15 mouse cellular contexts compared by ENCODE assay signal in genomic region chr12:84204662-84205061, GRCm38 (mm10). TPM values are rescaled to one million over a fixed set of nuclear protein-coding genes. Genes with fewer than 3 reads are reported as not detected.
A peak's percentile ranks its signal among the peaks of the same experiment; 100 is the strongest.
DNase-seq lines count a peak whose midpoint lies in the region; ATAC-seq and TF ChIP-seq lines count a peak whose summit lies in the region.
"Had no signal": no experiment of that assay in that cellular context is flagged by ENCODE, and none has a peak within 500 bp of the region (broad histone marks: within the 10 kb centered on the region; RNA-seq: fewer than 3 reads in every experiment).

No protein-coding gene starts in this region.

- no peaks in the 10 kb centered on the region for H3K36me3 ChIP-seq in limb, embryonic 13.5 days
- no peaks in the 10 kb centered on the region; the same call in 1 of the 2 replicates for H3K36me3 ChIP-seq in limb, embryonic 10.5 days
- H3K36me3 ChIP-seq in MEL (ENCODE audit: control insufficient read depth in 1 of 2, insufficient read depth in 2 of 2, low read length in 2 of 2), result peaks cover 0 to 51% of the 10 kb centered on the region in 2 experiments; a peak in 2 of 4 replicates
- no peaks in the 10 kb centered on the region; the same call in 1 of the 2 replicates for H3K36me3 ChIP-seq in liver, embryonic 15.5 days (replicated peaks)
- H3K36me3 ChIP-seq: midbrain, embryonic 13.5 days; neural tube, embryonic 12.5 days had no signal

- no peak overlapping the region for H3K27ac ChIP-seq in limb, embryonic 13.5 days
- H3K27ac ChIP-seq in limb, embryonic 10.5 days, result no peak overlapping the region
- peak overlapping the region; percentile 90 for H3K27ac ChIP-seq in MEL (ENCODE audit: control insufficient read depth, low read depth, low read length)
- peak overlapping the region; percentile 99 for H3K27ac ChIP-seq in liver, embryonic 15.5 days (replicated peaks)
- no peak overlapping the region for H3K27ac ChIP-seq in layer of hippocampus, adult 2 months
- H3K27ac ChIP-seq: midbrain, embryonic 13.5 days; neural tube, embryonic 12.5 days had no signal

- no peak overlapping the region for H3K9ac ChIP-seq in limb, embryonic 13.5 days
- no peak overlapping the region for H3K9ac ChIP-seq in MEL (ENCODE audit: control insufficient read depth, low read depth, low read length, poor library complexity, severe bottlenecking)
- H3K9ac ChIP-seq in liver, embryonic 15.5 days, result peak overlapping the region; percentile 71
- H3K9ac ChIP-seq: forebrain, postnatal 0 days; midbrain, embryonic 13.5 days; neural tube, embryonic 12.5 days had no signal

- no peak overlapping the region for H3K4me2 ChIP-seq in limb, embryonic 13.5 days (replicated peaks)
- H3K4me2 ChIP-seq in liver, embryonic 15.5 days, result peak overlapping the region; percentile 76
- H3K4me2 ChIP-seq: lung, embryonic 14.5 days; midbrain, embryonic 13.5 days; neural tube, embryonic 12.5 days had no signal

- no peak overlapping the region for H3K4me3 ChIP-seq in limb, embryonic 13.5 days
- no peak overlapping the region for H3K4me3 ChIP-seq in limb, embryonic 10.5 days
- H3K4me3 ChIP-seq in MEL (ENCODE audit: control insufficient read depth in 1 of 2, insufficient read depth in 1 of 2, low read depth in 2 of 2, low read length in 2 of 2), result no peak overlapping the region
- peak overlapping the region; percentile 48 for H3K4me3 ChIP-seq in liver, embryonic 15.5 days (replicated peaks)
- H3K4me3 ChIP-seq in layer of hippocampus, adult 2 months, result no peak overlapping the region
- H3K4me3 ChIP-seq: midbrain, embryonic 13.5 days; neural tube, embryonic 12.5 days had no signal

- TF ChIP-seq EP300 in MEL (IDR thresholded peaks at IDR 0.05; ENCODE audit: low read depth in 1 of 2, low read length in 2 of 2), result no peak

- no peaks in the 10 kb centered on the region for H3K27me3 ChIP-seq in limb, embryonic 13.5 days
- H3K27me3 ChIP-seq in limb, embryonic 10.5 days (ENCODE audit: low read depth, poor library complexity, severe bottlenecking), result no peaks in the 10 kb centered on the region
- H3K27me3 ChIP-seq in MEL (ENCODE audit: control insufficient read depth in 1 of 2, insufficient read depth in 2 of 2, low read length in 2 of 2), result no peaks in the 10 kb centered on the region
- H3K27me3 ChIP-seq in liver, embryonic 15.5 days, result no peaks in the 10 kb centered on the region
- H3K27me3 ChIP-seq: midbrain, embryonic 13.5 days; neural tube, embryonic 12.5 days had no signal

- no peak for TF ChIP-seq POLR2A in MEL (IDR thresholded peaks at IDR 0.05; ENCODE audit: control insufficient read depth in 1 of 2, insufficient read depth in 1 of 2, low read depth in 1 of 2, low read length in 2 of 2, poor library complexity in 1 of 2)

- TF ChIP-seq RAD21 in MEL (IDR thresholded peaks at IDR 0.05; ENCODE audit: low read depth, low read length), result no peak

- intact Hi-C loops in left cerebral cortex, postnatal 36 days (cut with DNase I), result no loop called here

- no peaks in the 10 kb centered on the region for H3K9me3 ChIP-seq in limb, embryonic 13.5 days
- no peaks in the 10 kb centered on the region for H3K9me3 ChIP-seq in limb, embryonic 10.5 days (replicated peaks)
- H3K9me3 ChIP-seq in MEL (replicated peaks; ENCODE audit: insufficient read depth, low read length), result no peaks in the 10 kb centered on the region
- H3K9me3 ChIP-seq in liver, embryonic 15.5 days (replicated peaks), result no peaks in the 10 kb centered on the region
- H3K9me3 ChIP-seq: midbrain, embryonic 13.5 days; neural tube, embryonic 12.5 days had no signal

- WGBS in limb, embryonic 13.5 days, result 92% methylated on average over 8 of the region's 8 CpGs
- WGBS in limb, embryonic 10.5 days, result 94% methylated on average over 8 of the region's 8 CpGs
- 19% methylated on average over 8 of the region's 8 CpGs for WGBS in liver, embryonic 15.5 days (ENCODE audit: insufficient replicate concordance)

- peaks cover 53% of the 10 kb centered on the region for H3K79me2 ChIP-seq in MEL (ENCODE audit: control insufficient read depth, insufficient read depth, low read length, poor library complexity)

- 0 out of 2 replicates have a peak, but pooled peaks have one; percentile 42 for ATAC-seq in limb, embryonic 13.5 days (ENCODE audit: low FRiP score, low read depth)
- peak; percentile 87 for ATAC-seq in liver, embryonic 15.5 days (ENCODE audit: insufficient read depth)
- ATAC-seq: forebrain, postnatal 0 days; midbrain, embryonic 13.5 days had no signal

- no peak for DNase-seq in limb, embryonic 10.5 days (ENCODE audit: low spot score)
- no peak for DNase-seq in MEL (ENCODE audit: low read depth, low spot score)
- DNase-seq in c-Kit-negative CD71-positive TER-119-positive erythroid progenitor cells, embryonic 14.5 days (ENCODE audit: low read depth, low spot score), result peak; percentile 71
- DNase-seq in left cerebral cortex, postnatal 36 days (ENCODE audit: low spot score in 2 of 2), result no peak
- no peak for DNase-seq in layer of hippocampus, adult 2 months (ENCODE audit: low spot score in 2 of 2)
- DNase-seq: adrenal gland, adult 8-10 months; cerebellum, postnatal 36 days; forebrain, postnatal 0 days; kidney, postnatal 4 days; lung, embryonic 14.5 days; right cerebral cortex, adult 18-20 months had no signal

- TF ChIP-seq CTCF in MEL (IDR thresholded peaks at IDR 0.05 in 2 of 3, conservative IDR thresholded peaks at IDR 0.05 in 1 of 3; ENCODE audit: control insufficient read depth in 1 of 3, insufficient read depth in 1 of 3, low read depth in 2 of 3, low read length in 3 of 3, poor library complexity in 1 of 3, severe bottlenecking in 1 of 3), result no peak
- TF ChIP-seq CTCF in layer of hippocampus, adult 2 months (conservative IDR thresholded peaks at IDR 0.05), result no peak

- peaks cover 61% of the 10 kb centered on the region for H3K4me1 ChIP-seq in limb, embryonic 13.5 days
- peaks cover 33% of the 10 kb centered on the region for H3K4me1 ChIP-seq in limb, embryonic 10.5 days
- peaks cover 36 to 53% of the 10 kb centered on the region in 2 experiments for H3K4me1 ChIP-seq in MEL (ENCODE audit: control insufficient read depth in 1 of 2, insufficient read depth in 2 of 2, low read length in 2 of 2)
- H3K4me1 ChIP-seq in liver, embryonic 15.5 days (replicated peaks), result peaks cover 99% of the 10 kb centered on the region

TF ChIP-seq in MEL, 35 proteins besides CTCF, POLR2A, EP300 and RAD21:
- no peak for TF ChIP-seq TCF12 (IDR thresholded peaks at IDR 0.05; ENCODE audit: low read depth, low read length)
- TF ChIP-seq NELFE (IDR thresholded peaks at IDR 0.05; ENCODE audit: low read depth, low read length), result no peak
- TF ChIP-seq MAX (IDR thresholded peaks at IDR 0.05; ENCODE audit: low read length), result no peak
- no peak for TF ChIP-seq GATA1 (IDR thresholded peaks at IDR 0.05; ENCODE audit: low read depth, low read length)
- no peak for TF ChIP-seq MEF2A (IDR thresholded peaks at IDR 0.05; ENCODE audit: extremely low read depth, insufficient replicate concordance, low read depth, low read length, poor library complexity, severe bottlenecking)
- TF ChIP-seq BHLHE40 (IDR thresholded peaks at IDR 0.05; ENCODE audit: borderline replicate concordance, low read depth, low read length), result no peak
- no peak for TF ChIP-seq HCFC1 (IDR thresholded peaks at IDR 0.05; ENCODE audit: low read depth, low read length)
- TF ChIP-seq SIN3A (IDR thresholded peaks at IDR 0.05; ENCODE audit: low read length), result no peak
- no peak for TF ChIP-seq MAFK (IDR thresholded peaks at IDR 0.05; ENCODE audit: borderline replicate concordance, low read depth, low read length)
- TF ChIP-seq MYB (IDR thresholded peaks at IDR 0.05; ENCODE audit: low read depth, low read length), result no peak
- no peak for TF ChIP-seq CHD2 (IDR thresholded peaks at IDR 0.05; ENCODE audit: low read length)

RNA-seq across cellular contexts. Expression of gene Elmsan1, which starts 14.0 kb away (rescaled TPM):
- polyA plus RNA-seq in limb, embryonic 13.5 days (2015; fragmentation: Nextera tagmentation; extraction: Ambion mirVana), result 8.9 and 9.9 TPM in 2 replicates
- polyA plus RNA-seq in limb, embryonic 10.5 days (2016; fragmentation: Nextera tagmentation; extraction: Ambion mirVana), result 9.2 and 10.7 TPM in 2 replicates
- 7.7 TPM in 2 replicates for total RNA-seq in MEL (2012; rRNA removed)
- 10 to 100 TPM in 1 of 2 experiments, not detected in 1; 25.3 TPM for polyA plus RNA-seq in MEL (2012; ENCODE audit: insufficient read depth in 1 of 2, insufficient read length in 2 of 2, low read depth in 1 of 2, low replicate concordance in 2 of 2, missing spikeins in 1 of 2)
- polyA plus RNA-seq in liver, embryonic 15.5 days (2015; fragmentation: Nextera tagmentation; extraction: Ambion mirVana), result 7.7 and 8.7 TPM in 2 replicates
- 10 to 100 TPM; 17.2 to 18.5 TPM for total RNA-seq in left cerebral cortex, postnatal 36 days (2021)
- 10 to 100 TPM; 24.6 to 27.2 TPM for total RNA-seq in layer of hippocampus, adult 2 months (2021)

RNA-seq across cellular contexts. Expression of gene Pnma1, which starts 56.4 kb away (rescaled TPM):
- polyA plus RNA-seq in limb, embryonic 13.5 days (2015; fragmentation: Nextera tagmentation; extraction: Ambion mirVana), result 1.0 and 1.4 TPM in 2 replicates
- 1.2 TPM in 2 replicates for polyA plus RNA-seq in limb, embryonic 10.5 days (2016; fragmentation: Nextera tagmentation; extraction: Ambion mirVana)
- total RNA-seq in MEL (2012; rRNA removed), result 0.10 and 0.31 TPM in 2 replicates
- under 1 TPM in 1 of 2 experiments, not detected in 1; 0.46 TPM for polyA plus RNA-seq in MEL (2012; ENCODE audit: insufficient read depth in 1 of 2, insufficient read length in 2 of 2, low read depth in 1 of 2, low replicate concordance in 2 of 2, missing spikeins in 1 of 2)
- 0.16 and 0.24 TPM in 2 replicates for polyA plus RNA-seq in liver, embryonic 15.5 days (2015; fragmentation: Nextera tagmentation; extraction: Ambion mirVana)
- 1 to 10 TPM; 3.6 to 6.0 TPM for total RNA-seq in left cerebral cortex, postnatal 36 days (2021)
- total RNA-seq in layer of hippocampus, adult 2 months (2021), result 1 to 10 TPM; 2.8 to 3.8 TPM

Comparison
In these comparisons a context has a peak if more than half of its experiments do, and no peak if none do; other contexts are left out.
1. H3K27ac ChIP-seq: peak in MEL (single experiment) and liver, embryonic 15.5 days (single experiment); none in limb, embryonic 13.5 days (single experiment), limb, embryonic 10.5 days (single experiment) and layer of hippocampus, adult 2 months (single experiment).